Mouse (Mus musculus) monocyte, adult 2 months (primary cell): ENCODE measurements at regions not wholly inside any gene's neighbourhood (a gene's known extent, or its start where the extent isn't known, plus 50 kb on each side); places are given as distances from the start of the nearest gene placed in this dataset.

Experiments used
- DNase-seq, 2 experiments: peaks; one replicate each; pipeline ENCODE4 v3.0.0; 2022; ENCODE audit warnings: low spot score in 2 of 2, low read depth in 1 of 2

- no peak for DNase-seq
Measured at GRCm38 (mm10) chr10:19532790-19533189, 59.0 kb upstream of the Ifngr1 start.

- DNase-seq: no peak
Measured at GRCm38 (mm10) chr10:19533846-19534245, 57.9 kb upstream of the Ifngr1 start.
